ENCODE assay signal across 18 mouse cellular contexts in the genomic region with DNA sequence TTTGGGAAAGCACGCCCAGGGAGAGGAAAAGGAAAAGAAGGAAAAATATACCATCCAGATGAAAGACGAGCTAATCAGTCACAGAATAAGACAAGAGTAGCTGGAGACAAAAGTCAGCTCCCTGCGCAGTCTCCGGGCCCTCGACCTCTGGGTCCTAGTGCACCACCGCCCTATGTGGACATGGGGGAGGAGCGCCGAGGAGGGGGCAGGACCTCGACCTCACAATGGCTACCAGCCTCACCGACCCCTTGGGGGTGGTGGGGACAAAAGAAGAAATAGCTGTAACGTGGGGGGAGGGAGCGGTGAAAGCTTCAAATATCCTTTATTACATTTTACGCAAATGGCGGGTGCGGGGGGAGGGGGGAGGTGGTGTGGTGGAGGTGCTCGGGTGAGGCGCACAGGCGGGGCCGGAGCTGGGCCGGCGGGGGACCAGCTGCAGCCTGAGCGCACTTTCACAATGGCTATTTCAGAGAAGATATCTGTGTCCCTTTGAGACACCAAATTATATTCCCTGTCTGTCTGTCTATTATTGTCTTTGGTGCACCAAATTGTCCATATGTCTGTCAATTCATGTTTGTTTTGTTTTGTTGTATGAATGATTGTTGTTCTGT. TPM values are rescaled to one million over a fixed set of nuclear protein-coding genes. Genes with fewer than 3 reads are reported as not detected.
DNase-seq lines count a peak whose midpoint lies in the region; ATAC-seq and TF ChIP-seq lines count a peak whose summit lies in the region.
"Had no signal": no experiment of that assay in that cellular context is flagged by ENCODE, and none has a peak within 500 bp of the region (broad histone marks: within the 10 kb centered on the region; RNA-seq: fewer than 3 reads in every experiment).

No protein-coding gene starts in this region.

- no peaks in the 10 kb centered on the region for H3K36me3 ChIP-seq in forebrain, postnatal 0 days (ENCODE audit: insufficient read depth)
- H3K36me3 ChIP-seq in midbrain, embryonic 16.5 days (ENCODE audit: control insufficient read depth, insufficient read depth, low read length): no peaks in the 10 kb centered on the region
- H3K36me3 ChIP-seq in heart, adult 2 months (ENCODE audit: control insufficient read depth, insufficient read depth, low read length): no peaks in the 10 kb centered on the region
- H3K36me3 ChIP-seq: embryonic facial prominence, embryonic 12.5 days; liver, embryonic 13.5 days had no signal

- H3K9ac ChIP-seq in forebrain, postnatal 0 days: no peak overlapping the region
- no peak overlapping the region for H3K9ac ChIP-seq in midbrain, embryonic 16.5 days (ENCODE audit: low read depth, low read length)
- no peak overlapping the region for H3K9ac ChIP-seq in heart, adult 2 months (ENCODE audit: low read depth, low read length)
- H3K9ac ChIP-seq: embryonic facial prominence, embryonic 12.5 days; liver, embryonic 13.5 days had no signal

- TF ChIP-seq CTCF in cerebellum, adult 2 months (IDR thresholded peaks at IDR 0.05; ENCODE audit: borderline replicate concordance, insufficient read depth, low read depth, low read length): no peak
- TF ChIP-seq CTCF in forebrain, postnatal 0 days (IDR thresholded peaks at IDR 0.05; ENCODE audit: low read depth): no peak
- no peak for TF ChIP-seq CTCF in heart, adult 2 months (IDR thresholded peaks at IDR 0.05)

- H3K4me1 ChIP-seq in cerebellum, adult 2 months (ENCODE audit: control insufficient read depth, insufficient read depth, low read length): no peaks in the 10 kb centered on the region
- H3K4me1 ChIP-seq in forebrain, postnatal 0 days (ENCODE audit: insufficient read depth): no peaks in the 10 kb centered on the region
- no peaks in the 10 kb centered on the region for H3K4me1 ChIP-seq in midbrain, embryonic 16.5 days (ENCODE audit: control insufficient read depth, insufficient read depth, low read length)
- H3K4me1 ChIP-seq in heart, adult 2 months (ENCODE audit: control insufficient read depth, insufficient read depth, low read length): no peaks in the 10 kb centered on the region
- H3K4me1 ChIP-seq: embryonic facial prominence, embryonic 12.5 days; liver, embryonic 13.5 days had no signal

- no peaks in the 10 kb centered on the region for H3K27me3 ChIP-seq in cerebellum, adult 2 months (ENCODE audit: control insufficient read depth, insufficient read depth, low read length)
- H3K27me3 ChIP-seq in forebrain, postnatal 0 days (ENCODE audit: insufficient read depth, low read length): no peaks in the 10 kb centered on the region
- H3K27me3 ChIP-seq in midbrain, embryonic 16.5 days (ENCODE audit: control insufficient read depth, insufficient read depth, low read depth, low read length): no peaks in the 10 kb centered on the region
- H3K27me3 ChIP-seq in heart, adult 2 months (ENCODE audit: control insufficient read depth, insufficient read depth, low read length): no peaks in the 10 kb centered on the region
- H3K27me3 ChIP-seq: embryonic facial prominence, embryonic 12.5 days; liver, embryonic 13.5 days had no signal

- no peak for TF ChIP-seq POLR2A in cerebellum, adult 2 months (IDR thresholded peaks at IDR 0.05; ENCODE audit: borderline replicate concordance, insufficient read depth, low read length)
- TF ChIP-seq POLR2A in heart, adult 2 months (IDR thresholded peaks at IDR 0.05; ENCODE audit: insufficient read depth, low read depth, low read length): no peak

- 0 out of 2 replicates have a peak, but pooled peaks have one; percentile 27 for ATAC-seq in forebrain, postnatal 0 days
- peak; percentile 71; the same call in 1 of the 2 replicates for ATAC-seq in midbrain, embryonic 16.5 days

- no peak for TF ChIP-seq EP300 in heart, adult 2 months (IDR thresholded peaks at IDR 0.05; ENCODE audit: insufficient read depth, low read depth, low read length)

- H3K9me3 ChIP-seq in forebrain, postnatal 0 days (ENCODE audit: low read length): no peaks in the 10 kb centered on the region
- no peaks in the 10 kb centered on the region for H3K9me3 ChIP-seq in midbrain, embryonic 16.5 days (replicated peaks; ENCODE audit: control insufficient read depth, low read length, poor library complexity, severe bottlenecking)

- intact Hi-C loops in gastrocnemius, postnatal 14 days (cut with DNase I; ENCODE audit: low total_unique reads): no loop called here
- intact Hi-C loops in heart, adult 2 months (cut with DNase I): no loop called here

- H3K79me2 ChIP-seq in heart, adult 2 months (replicated peaks; ENCODE audit: control insufficient read depth, insufficient read depth, low read length): no peaks in the 10 kb centered on the region

- no peak overlapping the region for H3K27ac ChIP-seq in cerebellum, adult 2 months (ENCODE audit: insufficient read depth, low read length)
- H3K27ac ChIP-seq in forebrain, postnatal 0 days (ENCODE audit: low read depth, low read length): no peak overlapping the region
- peak overlapping the region; percentile 22; the same call in 1 of the 2 replicates for H3K27ac ChIP-seq in midbrain, embryonic 16.5 days (ENCODE audit: low read length)
- H3K27ac ChIP-seq in heart, adult 2 months: no peak overlapping the region
- H3K27ac ChIP-seq: embryonic facial prominence, embryonic 12.5 days; liver, embryonic 13.5 days had no signal

- 68% methylated on average over 22 of the region's 22 CpGs for WGBS in cerebellum, adult 2 months
- WGBS in forebrain, postnatal 0 days: 76% methylated on average over 22 of the region's 22 CpGs
- 77% methylated on average over 22 of the region's 22 CpGs for WGBS in midbrain, embryonic 16.5 days
- WGBS in heart, adult 2 months: 86% methylated on average over 22 of the region's 22 CpGs

- peak overlapping the region; percentile 29 for H3K4me3 ChIP-seq in cerebellum, adult 2 months (replicated peaks; ENCODE audit: insufficient read depth, low read depth, low read length)
- peak overlapping the region; percentile 5; the same call in 1 of the 2 replicates for H3K4me3 ChIP-seq in forebrain, postnatal 0 days (ENCODE audit: low read depth, low read length)
- peak overlapping the region; percentile 26 for H3K4me3 ChIP-seq in midbrain, embryonic 16.5 days (ENCODE audit: low read depth, low read length)
- H3K4me3 ChIP-seq in heart, adult 2 months: no peak overlapping the region
- H3K4me3 ChIP-seq: embryonic facial prominence, embryonic 12.5 days; liver, embryonic 13.5 days had no signal

- peak; percentile 54 for DNase-seq in heart, adult 11 months
- DNase-seq in heart, adult 18-20 months: no peak
- DNase-seq in cerebellum, adult 2 months: peak; percentile 20 to 33
- DNase-seq in forebrain, postnatal 0 days: no peak
- no peak for DNase-seq in gastrocnemius, postnatal 14 days
- no peak for DNase-seq in heart, adult 2 months
- no peak for DNase-seq in urinary bladder, postnatal 25 days (ENCODE audit: low spot score)
- DNase-seq: kidney, adult 18-20 months; liver, embryonic 13.5 days; lung, postnatal 36 days; right cerebral cortex, adult 18-20 months had no signal

- no peak overlapping the region for H3K4me2 ChIP-seq in forebrain, postnatal 0 days (ENCODE audit: low read depth)
- no peak overlapping the region for H3K4me2 ChIP-seq in midbrain, embryonic 16.5 days (ENCODE audit: low read length)
- H3K4me2 ChIP-seq: embryonic facial prominence, embryonic 12.5 days; liver, embryonic 13.5 days had no signal

RNA-seq across cellular contexts. Expression of gene Abhd12b, which starts 30.3 kb away (rescaled TPM):
- total RNA-seq in heart, adult 18-20 months (2021): not detected
- polyA plus RNA-seq in cerebellum, adult 2 months (2012; rRNA removed): not detected in 2 replicates
- 0.08 TPM in 1 of 2 replicates, not detected in the other for total RNA-seq in forebrain, postnatal 0 days (2014; rRNA removed)
- polyA plus RNA-seq in forebrain, postnatal 0 days (2015; fragmentation: Nextera tagmentation; extraction: Ambion mirVana): 0.13 TPM in 1 of 2 replicates, not detected in the other
- polyA plus RNA-seq in midbrain, embryonic 16.5 days (2015; fragmentation: Nextera tagmentation; extraction: Ambion mirVana): 0.16 and 0.25 TPM in 2 replicates
- not detected for total RNA-seq in gastrocnemius, postnatal 14 days (2021)
- not detected for total RNA-seq in heart, adult 2 months (2021)
- polyA plus RNA-seq in heart, adult 2 months (2012; rRNA removed): not detected in 2 replicates
- total RNA-seq: adrenal gland, adult 18-20 months; layer of hippocampus, adult 8-10 months; left cerebral cortex, postnatal 14 days had no signal
- polyA plus RNA-seq: heart, postnatal 0 days; liver, embryonic 13.5 days; spleen, adult 2 months had no signal

RNA-seq across cellular contexts. Expression of gene Pygl, which starts 47.0 kb away (rescaled TPM):
- total RNA-seq in heart, adult 18-20 months (2021): 10 to 100 TPM in 1 of 2 experiments, 1 to 10 TPM in 1; 3.6 to 22.4 TPM
- polyA plus RNA-seq in cerebellum, adult 2 months (2012; rRNA removed): 1.9 TPM in 2 replicates
- 5.7 and 8.2 TPM in 2 replicates for total RNA-seq in forebrain, postnatal 0 days (2014; rRNA removed)
- 5.6 and 6.3 TPM in 2 replicates for polyA plus RNA-seq in forebrain, postnatal 0 days (2015; fragmentation: Nextera tagmentation; extraction: Ambion mirVana)
- 8.0 and 8.9 TPM in 2 replicates for polyA plus RNA-seq in midbrain, embryonic 16.5 days (2015; fragmentation: Nextera tagmentation; extraction: Ambion mirVana)
- 1 to 10 TPM; 2.2 to 3.2 TPM for total RNA-seq in gastrocnemius, postnatal 14 days (2021)
- 1 to 10 TPM; 4.5 to 4.6 TPM for total RNA-seq in heart, adult 2 months (2021)
- 9.3 and 15.3 TPM in 2 replicates for polyA plus RNA-seq in heart, adult 2 months (2012; rRNA removed)

Comparison
In these comparisons a context has a peak if more than half of its experiments do, and no peak if none do; other contexts are left out.
1. DNase-seq: peak in heart, adult 11 months (single experiment) and cerebellum, adult 2 months (2 of 2); none in heart, adult 18-20 months (0 of 2), forebrain, postnatal 0 days (single experiment), gastrocnemius, postnatal 14 days (single experiment), heart, adult 2 months (0 of 2) and urinary bladder, postnatal 25 days (single experiment).